Mouse (Mus musculus): ENCODE data around the gene Neu1.
A peak's percentile ranks its signal among the peaks of the same experiment; 100 is the strongest.
"Not testable (repeated sequence)": the region's sequence is repeated elsewhere in the genome, so short reads cannot be mapped to it uniquely, and the experiment has no call there.

Neu1 gene

GRCm38 (mm10) chr17:34931061-34931734 is at the start of gene Neu1:
Gene Neu1 (plus strand): TSS chr17:34931253.
- peak; percentile 96 for DNase-seq

- peak; percentile 45 for DNase-seq
Measured at GRCm38 (mm10) chr17:34881683-34882310, 49.3 kb upstream of the Neu1 start, which contains the start of gene Gm20547. Gene Gm20547 (minus strand): TSS chr17:34882042.

GRCm38 (mm10) chr17:34883332-34883731 is 47.7 kb upstream of the Neu1 start:
- DNase-seq: no peak

GRCm38 (mm10) chr17:34884704-34885103 is 46.3 kb upstream of the Neu1 start:
- DNase-seq: no peak

GRCm38 (mm10) chr17:34885615-34886014 is 45.4 kb upstream of the Neu1 start:
- DNase-seq: no peak

GRCm38 (mm10) chr17:34887942-34888341 is 43.1 kb upstream of the Neu1 start:
- no peak for DNase-seq

- no peak for DNase-seq
Measured at GRCm38 (mm10) chr17:34890074-34890743, 40.8 kb upstream of the Neu1 start.

GRCm38 (mm10) chr17:34891377-34891776 is 39.7 kb upstream of the Neu1 start:
- no peak for DNase-seq

- no peak for DNase-seq
Measured at GRCm38 (mm10) chr17:34893072-34893824, 37.8 kb upstream of the Neu1 start.

- peak; percentile 93 for DNase-seq
Measured at GRCm38 (mm10) chr17:34894074-34894597, 36.9 kb upstream of the Neu1 start.

- DNase-seq: peak; percentile 62
Measured at GRCm38 (mm10) chr17:34894801-34895530, 36.1 kb upstream of the Neu1 start.

GRCm38 (mm10) chr17:34895724-34896123 is 35.3 kb upstream of the Neu1 start:
- no peak for DNase-seq

GRCm38 (mm10) chr17:34896366-34896765 is 34.7 kb upstream of the Neu1 start:
- peak; percentile 40 for DNase-seq

GRCm38 (mm10) chr17:34897373-34898159 is 33.5 kb upstream of the Neu1 start:
- DNase-seq: peak; percentile 47

- peak; percentile 80 for DNase-seq
Measured at GRCm38 (mm10) chr17:34898160-34898586, 32.9 kb upstream of the Neu1 start, which contains the start of the genes C2 and Ehmt2. Gene C2 (minus strand): TSS chr17:34898265. Gene Ehmt2 (plus strand): TSS chr17:34898469.

GRCm38 (mm10) chr17:34898706-34899052 is 32.4 kb upstream of the Neu1 start:
- peak; percentile 32 for DNase-seq

GRCm38 (mm10) chr17:34899053-34899889 is 31.8 kb upstream of the Neu1 start:
- peak; percentile 52 for DNase-seq

GRCm38 (mm10) chr17:34899890-34900243 is 31.2 kb upstream of the Neu1 start:
- no peak for DNase-seq

- not testable (repeated sequence) for DNase-seq
Measured at GRCm38 (mm10) chr17:34900826-34901225, 30.2 kb upstream of the Neu1 start.

GRCm38 (mm10) chr17:34901948-34902347 is 29.1 kb upstream of the Neu1 start:
- DNase-seq: not testable (repeated sequence)
